Mouse (Mus musculus) G1E (cell line): ENCODE data around the gene Grik1.

Experiments used
- CTCF ChIP-seq: IDR thresholded peaks from 2 replicates; pipeline ENCODE4 v1.5.1; 2012; ENCODE audit warnings: low read depth, low read length, inconsistent platforms, mixed read lengths
- GATA2 ChIP-seq: IDR thresholded peaks from 2 replicates; pipeline ENCODE4 v1.6.1; 2012; ENCODE audit warnings: low read depth, low read length, inconsistent platforms, borderline replicate concordance
- TAL1 ChIP-seq: conservative IDR thresholded peaks from 2 replicates; pipeline ENCODE4 v1.6.1; 2012; ENCODE audit warnings: low read depth, low read length, inconsistent platforms, mixed read lengths

- TF ChIP-seq CTCF: no peak
- no peak for TF ChIP-seq GATA2
- no peak for TF ChIP-seq TAL1
These were observed at the start of gene Grik1 for GRCm38 (mm10) chr16:88290132-88290772.
